Mouse (Mus musculus) MEL (cell line): ENCODE measurements around the gene Mfsd2b. TPM values are rescaled to one million over a fixed set of nuclear protein-coding genes. Genes with fewer than 3 reads are reported as not detected.

Experiments
- DNase-seq: peaks from one replicate; pipeline ENCODE4 v3.0.0; 2011; ENCODE audit warnings: low read depth, low spot score
- H3K27ac ChIP-seq: 2 replicates; pipeline ENCODE4 v1.5.1; 2012; ENCODE audit warnings: low read depth, mild to moderate bottlenecking, control low read depth, low read length, moderate library complexity; ENCODE audit not compliant: control insufficient read depth
- H3K27me3 ChIP-seq, 2 experiments: fragments of 150-350 bp in 1 of 2; sonication (generic) in 1 of 2; 2 replicates each; pipeline ENCODE4 v1.6.1; 2012; ENCODE audit warnings: low read length in 2 of 2, mild to moderate bottlenecking in 2 of 2, improper control_type of control experiment in 1 of 2, moderate library complexity in 1 of 2; ENCODE audit not compliant: insufficient read depth in 2 of 2, control insufficient read depth in 1 of 2
- H3K36me3 ChIP-seq, 2 experiments: 2 replicates each; pipeline ENCODE4 v1.6.1; 2012 to 2014; ENCODE audit warnings: low read length in 2 of 2, improper control_type of control experiment in 1 of 2, inconsistent platforms in 1 of 2, mild to moderate bottlenecking in 1 of 2; ENCODE audit not compliant: insufficient read depth in 2 of 2, control insufficient read depth in 1 of 2
- H3K4me1 ChIP-seq, 2 experiments: fragments of 150-350 bp in 1 of 2; sonication (generic) in 1 of 2; 2 replicates each; pipeline ENCODE4 v1.6.1; 2012; ENCODE audit warnings: low read length in 2 of 2, improper control_type of control experiment in 1 of 2, mild to moderate bottlenecking in 1 of 2; ENCODE audit not compliant: insufficient read depth in 2 of 2, control insufficient read depth in 1 of 2
- H3K4me3 ChIP-seq, 2 experiments: fragments of 150-350 bp in 1 of 2; sonication (generic) in 1 of 2; 2 replicates each; pipeline ENCODE4 v1.5.1; 2012; ENCODE audit warnings: low read depth in 2 of 2, low read length in 2 of 2, mild to moderate bottlenecking in 2 of 2, moderate library complexity in 2 of 2, control low read depth in 1 of 2, improper control_type of control experiment in 1 of 2; ENCODE audit not compliant: control insufficient read depth in 1 of 2, insufficient read depth in 1 of 2
- H3K79me2 ChIP-seq: 2 replicates; pipeline ENCODE4 v1.6.1; 2012; ENCODE audit warnings: mild to moderate bottlenecking, low read length, moderate library complexity; ENCODE audit not compliant: control insufficient read depth, poor library complexity, insufficient read depth
- H3K9ac ChIP-seq: 2 replicates; pipeline ENCODE4 v1.6.1; 2012; ENCODE audit warnings: low read depth, mild to moderate bottlenecking, control low read depth, low read length, moderate library complexity; ENCODE audit not compliant: control insufficient read depth, poor library complexity, severe bottlenecking
- H3K9me3 ChIP-seq: fragments of 150-350 bp; sonication (generic); replicated peaks from 2 replicates; pipeline ENCODE4 v1.6.1; 2012; ENCODE audit warnings: mild to moderate bottlenecking, low read length, improper control_type of control experiment, moderate library complexity; ENCODE audit not compliant: insufficient read depth
- BHLHE40 ChIP-seq: IDR thresholded peaks from 2 replicates; pipeline ENCODE4 v1.6.1; 2012; ENCODE audit warnings: low read depth, mild to moderate bottlenecking, inconsistent platforms, low read length, improper control_type of control experiment, borderline replicate concordance
- CTCF ChIP-seq, 3 experiments: IDR thresholded peaks in 2 of 3; conservative IDR thresholded peaks in 1 of 3; 2 replicates each; pipeline ENCODE4 v1.5.1; 2011 to 2012; ENCODE audit warnings: low read length in 3 of 3, low read depth in 2 of 3, mild to moderate bottlenecking in 2 of 3, improper control_type of control experiment in 1 of 3, inconsistent platforms in 1 of 3, mixed read lengths in 1 of 3, moderate library complexity in 1 of 3; ENCODE audit not compliant: control insufficient read depth in 1 of 3, insufficient read depth in 1 of 3, poor library complexity in 1 of 3, severe bottlenecking in 1 of 3
- EP300 ChIP-seq, 2 experiments: IDR thresholded peaks; 2 replicates each; pipeline ENCODE4 v1.6.1; 2011; ENCODE audit warnings: improper control_type of control experiment in 2 of 2, low read length in 2 of 2, low read depth in 1 of 2, mild to moderate bottlenecking in 1 of 2
- HCFC1 ChIP-seq: IDR thresholded peaks from 2 replicates; pipeline ENCODE4 v1.6.1; 2012; ENCODE audit warnings: low read depth, mild to moderate bottlenecking, inconsistent platforms, low read length, improper control_type of control experiment, moderate library complexity
- KAT2A ChIP-seq: conservative IDR thresholded peaks from 2 replicates; pipeline ENCODE4 v1.6.1; 2012; ENCODE audit warnings: low read depth, low read length, improper control_type of control experiment, inconsistent platforms
- MYB ChIP-seq: IDR thresholded peaks from 2 replicates; pipeline ENCODE4 v1.6.1; 2011; ENCODE audit warnings: mild to moderate bottlenecking, low read depth, low read length, improper control_type of control experiment
- POLR2AphosphoS2 ChIP-seq: IDR thresholded peaks from 2 replicates; pipeline ENCODE4 v1.6.1; 2011; ENCODE audit warnings: low read length, improper control_type of control experiment
- POLR2AphosphoS5 ChIP-seq: IDR thresholded peaks from 2 replicates; pipeline ENCODE4 v1.6.1; 2012; ENCODE audit warnings: low read depth, borderline replicate concordance, mild to moderate bottlenecking, inconsistent platforms, low read length, moderate library complexity, mixed read lengths
- RAD21 ChIP-seq: IDR thresholded peaks from 2 replicates; pipeline ENCODE4 v1.6.1; 2011; ENCODE audit warnings: mild to moderate bottlenecking, low read depth, low read length, improper control_type of control experiment
- SMC3 ChIP-seq: IDR thresholded peaks from 2 replicates; pipeline ENCODE4 v1.6.1; 2011; ENCODE audit warnings: low read depth, low read length, improper control_type of control experiment
- TBP ChIP-seq: IDR thresholded peaks from 2 replicates; pipeline ENCODE4 v1.8.0; 2011; ENCODE audit warnings: low read depth, low read length, improper control_type of control experiment
- TCF12 ChIP-seq: IDR thresholded peaks from 2 replicates; pipeline ENCODE4 v1.6.1; 2014; ENCODE audit warnings: low read depth, mild to moderate bottlenecking, inconsistent platforms, low read length, improper control_type of control experiment, moderate library complexity
- USF2 ChIP-seq, 2 experiments: IDR thresholded peaks; 2 replicates each; pipeline ENCODE4 v1.6.1; 2011 to 2012; ENCODE audit warnings: improper control_type of control experiment in 2 of 2, low read length in 2 of 2, borderline replicate concordance in 1 of 2, inconsistent platforms in 1 of 2, low read depth in 1 of 2, mild to moderate bottlenecking in 1 of 2; ENCODE audit not compliant: insufficient read depth in 1 of 2
- ZNF384 ChIP-seq: IDR thresholded peaks from 2 replicates; pipeline ENCODE4 v1.6.1; 2012; ENCODE audit warnings: low read depth, mild to moderate bottlenecking, inconsistent platforms, low read length, improper control_type of control experiment
- polyA plus RNA-seq, 2 experiments: library from polyadenylated mRNA; stranded (reverse) in 1 of 2; unstranded in 1 of 2; fragments of >175 nt in 1 of 2; fragments of >200 nt in 1 of 2; gene quantifications; 2 replicates each; pipeline versions ENCODE4 v1.2.1 to v1.2.4; 2012; ENCODE audit warnings: low replicate concordance in 2 of 2, low read depth in 1 of 2; ENCODE audit not compliant: insufficient read length in 2 of 2, insufficient read depth in 1 of 2, missing spikeins in 1 of 2
- total RNA-seq: library from RNA; depleted of rRNA; stranded (reverse); fragments of 300-350 nt; gene quantifications from 2 replicates; pipeline ENCODE4 v1.2.3, GENCODE M21; 2012

The Mfsd2b gene
- total and polyA plus RNA-seq, 3 experiments: 31.9 to 117 TPM; not detected in 1

DNA sequence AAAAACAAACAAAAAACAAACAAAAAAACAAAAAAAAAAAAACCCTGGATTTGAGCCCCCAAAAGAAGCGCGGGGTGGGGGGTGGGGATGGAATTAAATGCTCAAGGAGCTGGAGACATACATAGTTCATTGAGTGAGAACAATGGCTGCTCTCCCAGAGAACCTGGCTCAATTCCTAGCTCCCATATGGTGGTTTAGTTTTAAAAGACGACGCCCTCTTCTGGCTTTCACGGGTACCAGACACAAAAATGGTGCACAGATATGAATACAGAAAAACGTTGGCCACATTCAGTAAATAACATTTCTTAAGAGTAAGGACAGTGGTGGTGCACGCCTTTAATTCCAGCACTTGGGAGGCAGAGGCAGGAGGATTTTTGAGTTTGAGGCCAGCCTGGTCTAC lies 31.8 kb upstream of the Mfsd2b start:
- Histone ChIP-seq H3K36me3 (peaks cover 2 to 8% of the 10 kb centered on the region in 2 experiments), H3K27me3 (no peaks in the 10 kb centered on the region), H3K9me3 (no peaks in the 10 kb centered on the region), H3K79me2 (peaks cover 16% of the 10 kb centered on the region), H3K4me3 (no peak overlapping the region), H3K27ac (no peak overlapping the region), H3K9ac (no peak overlapping the region), H3K4me1 (peaks cover 4 to 9% of the 10 kb centered on the region in 2 experiments; a peak in 2 of 4 replicates)
- DNase-seq: peak; percentile 53
- no peak for TF ChIP-seq TCF12
- no peak for TF ChIP-seq EP300 (IDR thresholded peaks at IDR 0.05; ENCODE audit: low read depth in 1 of 2, low read length in 2 of 2)
- no peak for TF ChIP-seq MYB
- TF ChIP-seq CTCF (IDR thresholded peaks at IDR 0.05 in 2 of 3, conservative IDR thresholded peaks at IDR 0.05 in 1 of 3; ENCODE audit: control insufficient read depth in 1 of 3, insufficient read depth in 1 of 3, low read depth in 2 of 3, low read length in 3 of 3, poor library complexity in 1 of 3, severe bottlenecking in 1 of 3): peak in 1 of 3 experiments; percentile 32; a peak in 2 of 6 replicates
- TF ChIP-seq ZNF384: no peak
- no peak for TF ChIP-seq HCFC1
- no peak for TF ChIP-seq USF2 (IDR thresholded peaks at IDR 0.05; ENCODE audit: borderline replicate concordance in 1 of 2, insufficient read depth in 1 of 2, low read depth in 1 of 2, low read length in 2 of 2)
- peak; percentile 20; the same call in 1 of the 2 replicates for TF ChIP-seq SMC3
- no peak for TF ChIP-seq POLR2AphosphoS2
- no peak for TF ChIP-seq TBP
- TF ChIP-seq POLR2AphosphoS5: no peak
- no peak for TF ChIP-seq RAD21

DNA sequence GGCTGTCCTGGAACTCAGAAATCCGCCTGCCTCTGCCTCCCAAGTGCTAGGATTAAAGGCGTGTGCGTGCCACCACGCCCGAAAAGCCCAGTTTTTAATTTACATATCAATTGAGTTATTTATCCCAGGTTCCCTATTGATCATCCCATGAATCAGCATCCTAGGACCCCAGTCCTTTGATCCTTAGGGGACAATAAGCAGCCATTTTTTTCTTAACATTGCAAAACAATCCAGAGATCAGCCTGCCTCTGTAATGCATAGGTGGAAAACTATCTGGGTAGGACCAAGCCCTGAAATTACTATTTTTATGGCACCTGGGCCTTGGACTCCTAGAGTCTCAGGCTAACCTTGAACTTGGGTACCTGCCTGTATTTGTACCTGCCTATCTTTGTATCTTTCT lies 23.9 kb upstream of the Mfsd2b start:
- Histone ChIP-seq H3K27ac (no peak overlapping the region), H3K36me3 (peaks cover 0 to 8% of the 10 kb centered on the region in 2 experiments; a peak in 2 of 4 replicates)
- no peak for DNase-seq
- TF ChIP-seq EP300 (IDR thresholded peaks at IDR 0.05; ENCODE audit: low read depth in 1 of 2, low read length in 2 of 2): no peak
- TF ChIP-seq USF2 (IDR thresholded peaks at IDR 0.05; ENCODE audit: borderline replicate concordance in 1 of 2, insufficient read depth in 1 of 2, low read depth in 1 of 2, low read length in 2 of 2): no peak
- no peak for TF ChIP-seq KAT2A
- no peak for TF ChIP-seq TBP
- TF ChIP-seq BHLHE40: no peak
- TF ChIP-seq, all 39 proteins: peak for 0
- Histone ChIP-seq H3K4me3 (no peak overlapping the region), H3K27me3 (no peaks in the 10 kb centered on the region), H3K9ac (no peak overlapping the region), H3K4me1 (no peaks in the 10 kb centered on the region), H3K79me2 (no peaks in the 10 kb centered on the region), H3K9me3 (no peaks in the 10 kb centered on the region)
